Mouse (Mus musculus) lung, postnatal 0 days (tissue): ENCODE results near the gene Ndrg2.

Experiments
- CTCF ChIP-seq: IDR thresholded peaks from 2 replicates; pipeline ENCODE4 v1.5.1; 2016; ENCODE audit warnings: antibody characterized with exemption, mild to moderate bottlenecking
- EP300 ChIP-seq: IDR thresholded peaks from 2 replicates; pipeline ENCODE4 v1.6.1; 2016; ENCODE audit warnings: antibody characterized with exemption, mild to moderate bottlenecking, control low read depth

GRCm38 (mm10) chr14:51895071-51895470 is 18.9 kb downstream of the Ndrg2 start:
- TF ChIP-seq CTCF, result no peak
- TF ChIP-seq EP300, result no peak
